Mouse (Mus musculus): ENCODE data around the gene Gm10229. TPM values are rescaled to one million over a fixed set of nuclear protein-coding genes. Genes with fewer than 3 reads are reported as not detected.
"Not testable (repeated sequence)": the region's sequence is repeated elsewhere in the genome, so short reads cannot be mapped to it uniquely, and the experiment has no call there.

Gm10229 gene
- polyA plus RNA-seq (2012; ENCODE audit: insufficient read depth, insufficient read length, low replicate concordance, missing spikeins): not detected in 2 replicates

GRCm38 (mm10) chr16:89014984-89015383 is at the start of gene Gm10229:
Gene Gm10229, plus strand, starts transcription at chr16:89015284.
- 89% methylated on average over 3 of the region's 3 CpGs for WGBS
- not testable (repeated sequence) for H3K4me1 ChIP-seq (ENCODE audit: control insufficient read depth, insufficient read depth, low read length); H3K4me3 ChIP-seq (ENCODE audit: insufficient read depth, low read depth, low read length); H3K27ac ChIP-seq (ENCODE audit: insufficient read depth, low read depth, low read length)

- no peaks in the 10 kb centered on the region for H3K4me1 ChIP-seq (ENCODE audit: control insufficient read depth, insufficient read depth, low read length)
- H3K4me3 ChIP-seq (ENCODE audit: insufficient read depth, low read depth, low read length): no peak within 1 kb of the TSS
- no peak within 1 kb of the TSS for H3K27ac ChIP-seq (ENCODE audit: insufficient read depth, low read depth, low read length)
- 82% methylated on average over 5 of the region's 5 CpGs for WGBS
- no peak for TF ChIP-seq POLR2A (IDR thresholded peaks at IDR 0.05; ENCODE audit: insufficient read depth, low read depth, low read length)
- no peak for TF ChIP-seq CTCF (IDR thresholded peaks at IDR 0.05; ENCODE audit: insufficient read depth, low read depth, low read length)
Measured at GRCm38 (mm10) chr16:89010659-89011058, 4.4 kb upstream of the Gm10229 start, which contains the start of gene Krtap22-2. Gene Krtap22-2, minus strand, starts transcription at chr16:89010759.

- TF ChIP-seq POLR2A (IDR thresholded peaks at IDR 0.05; ENCODE audit: insufficient read depth, low read depth, low read length) (no peak), CTCF (IDR thresholded peaks at IDR 0.05; ENCODE audit: insufficient read depth, low read depth, low read length) (no peak)
- H3K4me1 ChIP-seq (ENCODE audit: control insufficient read depth, insufficient read depth, low read length): no peaks in the 10 kb centered on the region
- 97% methylated on average over 3 of the region's 3 CpGs for WGBS
- H3K27ac ChIP-seq (ENCODE audit: insufficient read depth, low read depth, low read length): no peak overlapping the region
- no peak overlapping the region for H3K4me3 ChIP-seq (ENCODE audit: insufficient read depth, low read depth, low read length)
Measured at GRCm38 (mm10) chr16:89013973-89014372, 1.1 kb upstream of the Gm10229 start.

- H3K4me1 ChIP-seq (ENCODE audit: control insufficient read depth, insufficient read depth, low read length); H3K4me3 ChIP-seq (ENCODE audit: insufficient read depth, low read depth, low read length); H3K27ac ChIP-seq (ENCODE audit: insufficient read depth, low read depth, low read length): not testable (repeated sequence)
- 93% methylated on average over 3 of the region's 3 CpGs for WGBS
Measured at GRCm38 (mm10) chr16:89031399-89031798, 16.3 kb downstream of the Gm10229 start, which contains the start of gene Krtap6-1. Gene Krtap6-1, plus strand, starts transcription at chr16:89031699.

- H3K4me1 ChIP-seq (ENCODE audit: control insufficient read depth, insufficient read depth, low read length); H3K4me3 ChIP-seq (ENCODE audit: insufficient read depth, low read depth, low read length); H3K27ac ChIP-seq (ENCODE audit: insufficient read depth, low read depth, low read length): not testable (repeated sequence)
- WGBS: 90% methylated on average over 2 of the region's 4 CpGs
Measured at GRCm38 (mm10) chr16:89041372-89041771, 26.3 kb downstream of the Gm10229 start, which contains the start of gene Gm10228. Gene Gm10228, minus strand, starts transcription at chr16:89041472.

GRCm38 (mm10) chr16:89047783-89048182 is 32.7 kb downstream of the Gm10229 start, which contains the start of gene Krtap6-5:
Gene Krtap6-5, minus strand, starts transcription at chr16:89047883.
- Histone ChIP-seq H3K4me1 (ENCODE audit: control insufficient read depth, insufficient read depth, low read length) (no peaks in the 10 kb centered on the region), H3K27ac (ENCODE audit: insufficient read depth, low read depth, low read length) (no peak within 1 kb of the TSS), H3K4me3 (ENCODE audit: insufficient read depth, low read depth, low read length) (no peak within 1 kb of the TSS)
- WGBS: 85% methylated on average over 3 of the region's 3 CpGs
- TF ChIP-seq POLR2A (IDR thresholded peaks at IDR 0.05; ENCODE audit: insufficient read depth, low read depth, low read length): no peak
- no peak for TF ChIP-seq CTCF (IDR thresholded peaks at IDR 0.05; ENCODE audit: insufficient read depth, low read depth, low read length)

GRCm38 (mm10) chr16:89063902-89064301 is 48.8 kb downstream of the Gm10229 start, which contains the start of gene 1110025L11Rik:
Gene 1110025L11Rik, minus strand, starts transcription at chr16:89064002.
- H3K27ac ChIP-seq (ENCODE audit: insufficient read depth, low read depth, low read length); H3K4me1 ChIP-seq (ENCODE audit: control insufficient read depth, insufficient read depth, low read length): not testable (repeated sequence)
- WGBS: no CpG with 5 or more reads among the region's 2 CpGs

More at GRCm38 (mm10) chr16:89063902-89064301, 48.8 kb downstream of the Gm10229 start, which contains the start of gene 1110025L11Rik:
- H3K4me3 ChIP-seq (ENCODE audit: insufficient read depth, low read depth, low read length): not testable (repeated sequence)

Other genes starting within 250 kb of the Gm10229 start
- gene 2310057N15Rik, start 241.1 kb upstream of the Gm10229 start, polyA plus RNA-seq (2012; ENCODE audit: insufficient read depth, insufficient read length, low replicate concordance, missing spikeins): not detected in 2 replicates
- not detected in 2 replicates for gene Gm5965, start 237.4 kb upstream of the Gm10229 start, polyA plus RNA-seq (2012; ENCODE audit: insufficient read depth, insufficient read length, low replicate concordance, missing spikeins)
- not detected in 2 replicates for gene Gm20741, start 203.1 kb upstream of the Gm10229 start, polyA plus RNA-seq (2012; ENCODE audit: insufficient read depth, insufficient read length, low replicate concordance, missing spikeins)
- gene Krtap15, start 195.1 kb upstream of the Gm10229 start, polyA plus RNA-seq (2012; ENCODE audit: insufficient read depth, insufficient read length, low replicate concordance, missing spikeins): not detected in 2 replicates
- not detected in 2 replicates for gene Krtap14, start 189.1 kb upstream of the Gm10229 start, polyA plus RNA-seq (2012; ENCODE audit: insufficient read depth, insufficient read length, low replicate concordance, missing spikeins)
- not detected in 2 replicates for gene Krtap19-1, start 145.9 kb upstream of the Gm10229 start, polyA plus RNA-seq (2012; ENCODE audit: insufficient read depth, insufficient read length, low replicate concordance, missing spikeins)
- gene Krtap19-2, start 141.0 kb upstream of the Gm10229 start, polyA plus RNA-seq (2012; ENCODE audit: insufficient read depth, insufficient read length, low replicate concordance, missing spikeins): not detected in 2 replicates
- gene Krtap19-3, start 137.2 kb upstream of the Gm10229 start, polyA plus RNA-seq (2012; ENCODE audit: insufficient read depth, insufficient read length, low replicate concordance, missing spikeins): not detected in 2 replicates
- not detected in 2 replicates for gene Krtap19-4, start 130.2 kb upstream of the Gm10229 start, polyA plus RNA-seq (2012; ENCODE audit: insufficient read depth, insufficient read length, low replicate concordance, missing spikeins)
- not detected in 2 replicates for gene Krtap19-5, start 118.8 kb upstream of the Gm10229 start, polyA plus RNA-seq (2012; ENCODE audit: insufficient read depth, insufficient read length, low replicate concordance, missing spikeins)
- not detected in 2 replicates for gene Krtap19-9b, start 83.0 kb upstream of the Gm10229 start, polyA plus RNA-seq (2012; ENCODE audit: insufficient read depth, insufficient read length, low replicate concordance, missing spikeins)
- not detected in 2 replicates for gene Krtap16-3, start 52.4 kb upstream of the Gm10229 start, polyA plus RNA-seq (2012; ENCODE audit: insufficient read depth, insufficient read length, low replicate concordance, missing spikeins)
- not detected in 2 replicates for gene Krtap22-2, start 4.5 kb upstream of the Gm10229 start, polyA plus RNA-seq (2012; ENCODE audit: insufficient read depth, insufficient read length, low replicate concordance, missing spikeins)
- not detected in 2 replicates for gene Krtap6-1, start 16.4 kb downstream of the Gm10229 start, polyA plus RNA-seq (2012; ENCODE audit: insufficient read depth, insufficient read length, low replicate concordance, missing spikeins)
- not detected in 2 replicates for gene Gm10228, start 26.2 kb downstream of the Gm10229 start, polyA plus RNA-seq (2012; ENCODE audit: insufficient read depth, insufficient read length, low replicate concordance, missing spikeins)
- not detected in 2 replicates for gene Krtap6-5, start 32.6 kb downstream of the Gm10229 start, polyA plus RNA-seq (2012; ENCODE audit: insufficient read depth, insufficient read length, low replicate concordance, missing spikeins)
- gene 1110025L11Rik, start 48.7 kb downstream of the Gm10229 start, polyA plus RNA-seq (2012; ENCODE audit: insufficient read depth, insufficient read length, low replicate concordance, missing spikeins): not detected in 2 replicates
- gene Krtap6-3, start 68.7 kb downstream of the Gm10229 start, polyA plus RNA-seq (2012; ENCODE audit: insufficient read depth, insufficient read length, low replicate concordance, missing spikeins): not detected in 2 replicates
- not detected in 2 replicates for gene Gm6358, start 125.6 kb downstream of the Gm10229 start, polyA plus RNA-seq (2012; ENCODE audit: insufficient read depth, insufficient read length, low replicate concordance, missing spikeins)
- gene Gm10061, start 135.8 kb downstream of the Gm10229 start, polyA plus RNA-seq (2012; ENCODE audit: insufficient read depth, insufficient read length, low replicate concordance, missing spikeins): not detected in 2 replicates
- gene Gm9789, start 142.7 kb downstream of the Gm10229 start, polyA plus RNA-seq (2012; ENCODE audit: insufficient read depth, insufficient read length, low replicate concordance, missing spikeins): not detected in 2 replicates
- not detected in 2 replicates for gene Gm7735, start 154.2 kb downstream of the Gm10229 start, polyA plus RNA-seq (2012; ENCODE audit: insufficient read depth, insufficient read length, low replicate concordance, missing spikeins)
- gene 1110057P08Rik, start 159.5 kb downstream of the Gm10229 start, polyA plus RNA-seq (2012; ENCODE audit: insufficient read depth, insufficient read length, low replicate concordance, missing spikeins): not detected in 2 replicates
- not detected in 2 replicates for gene Krtap20-2, start 190.6 kb downstream of the Gm10229 start, polyA plus RNA-seq (2012; ENCODE audit: insufficient read depth, insufficient read length, low replicate concordance, missing spikeins)

Measured in olfactory bulb, adult 2 months (tissue).